17 mouse cellular contexts compared by ENCODE assay signal in the genomic region with DNA sequence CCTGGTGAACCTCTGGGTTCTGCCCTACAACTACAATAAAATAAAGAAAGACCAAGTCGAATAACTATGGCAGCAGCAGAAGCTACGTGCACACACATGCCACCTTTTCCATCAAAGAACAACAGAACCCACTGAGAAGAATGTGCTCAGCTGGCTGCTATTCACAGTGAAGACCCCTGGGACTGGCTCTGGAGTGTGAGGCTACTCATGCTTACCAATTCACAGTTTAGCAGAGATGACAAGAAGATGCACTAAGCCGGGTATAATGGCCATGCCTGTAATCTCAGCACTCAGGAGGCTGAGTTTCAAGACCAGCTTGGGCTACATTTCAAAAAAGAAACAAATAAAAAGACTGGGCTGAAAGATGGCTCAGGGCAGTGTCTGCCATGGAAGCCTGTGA.
DNase-seq lines count a peak whose midpoint lies in the region; ATAC-seq and TF ChIP-seq lines count a peak whose summit lies in the region.
"Had no signal": no experiment of that assay in that cellular context is flagged by ENCODE, and none has a peak within 500 bp of the region (broad histone marks: within the 10 kb centered on the region; RNA-seq: fewer than 3 reads in every experiment).

No protein-coding gene starts in this region.

- ATAC-seq in hindbrain, embryonic 14.5 days (ENCODE audit: low FRiP score), result peak; percentile 41; the same call in 1 of the 2 replicates
- ATAC-seq in midbrain, postnatal 0 days (ENCODE audit: low FRiP score), result no peak
- ATAC-seq in erythroblast, adult 5-6 weeks (replicated peaks; ENCODE audit: low FRiP score, poor library complexity, severe bottlenecking), result no peak
- ATAC-seq: Patski had no signal

- 0 out of 2 replicates have a peak overlapping the region, but pooled peaks have one; percentile 7 for H3K27ac ChIP-seq in cortical plate, adult 2 months (ENCODE audit: insufficient read depth, low read length)
- peak overlapping the region; percentile 66 for H3K27ac ChIP-seq in hindbrain, embryonic 14.5 days
- H3K27ac ChIP-seq in midbrain, postnatal 0 days (ENCODE audit: low read depth, low read length), result no peak overlapping the region; the same call in 1 of the 2 replicates
- H3K27ac ChIP-seq: embryonic facial prominence, embryonic 13.5 days had no signal

- peak; percentile 78 for DNase-seq in heart, adult 11 months
- no peak for DNase-seq in heart, adult 18-20 months
- no peak for DNase-seq in hindbrain, embryonic 14.5 days (ENCODE audit: low spot score)
- peak; percentile 46 for DNase-seq in midbrain, postnatal 0 days (ENCODE audit: low spot score)
- DNase-seq in T-cell, adult 2 months (ENCODE audit: low spot score), result no peak
- no peak for DNase-seq in gastrocnemius, adult 18-20 months (ENCODE audit: low spot score)
- DNase-seq: cerebellum, postnatal 14 days; kidney, adult 11 months; kidney, postnatal 10 days; lung, postnatal 14 days; right cerebral cortex, postnatal 4 days; thymus, postnatal 14 days had no signal

- H3K36me3 ChIP-seq in hindbrain, embryonic 14.5 days (replicated peaks; ENCODE audit: control insufficient read depth, insufficient read depth), result peaks cover 41% of the 10 kb centered on the region
- peaks cover 33% of the 10 kb centered on the region for H3K36me3 ChIP-seq in midbrain, postnatal 0 days (ENCODE audit: insufficient read depth, low read length)

- no peak overlapping the region for H3K4me3 ChIP-seq in cortical plate, adult 2 months (ENCODE audit: insufficient read depth, low read length)
- no peak overlapping the region for H3K4me3 ChIP-seq in hindbrain, embryonic 14.5 days (replicated peaks; ENCODE audit: low read length)
- H3K4me3 ChIP-seq in midbrain, postnatal 0 days (ENCODE audit: low read depth, low read length), result no peak overlapping the region
- H3K4me3 ChIP-seq: embryonic facial prominence, embryonic 13.5 days; megakaryocyte, embryonic 14.5 days had no signal

- TF ChIP-seq POLR2A in cortical plate, adult 2 months (IDR thresholded peaks at IDR 0.05; ENCODE audit: extremely low read depth, insufficient read depth, low read length), result no peak

- H3K9ac ChIP-seq in hindbrain, embryonic 14.5 days, result no peak overlapping the region
- H3K9ac ChIP-seq in midbrain, postnatal 0 days (replicated peaks; ENCODE audit: low read length, poor library complexity, severe bottlenecking), result no peak overlapping the region
- H3K9ac ChIP-seq: embryonic facial prominence, embryonic 13.5 days had no signal

- H3K9me3 ChIP-seq in hindbrain, embryonic 14.5 days (ENCODE audit: control insufficient read depth, low read length), result no peaks in the 10 kb centered on the region
- H3K9me3 ChIP-seq in midbrain, postnatal 0 days (ENCODE audit: low read length), result no peaks in the 10 kb centered on the region
- H3K9me3 ChIP-seq: embryonic facial prominence, embryonic 13.5 days; megakaryocyte, embryonic 14.5 days had no signal

- WGBS in hindbrain, embryonic 14.5 days, result 21% methylated on average over 3 of the region's 3 CpGs
- 32% methylated on average over 3 of the region's 3 CpGs for WGBS in midbrain, postnatal 0 days

- H3K4me2 ChIP-seq in hindbrain, embryonic 14.5 days (replicated peaks), result no peak overlapping the region
- H3K4me2 ChIP-seq in midbrain, postnatal 0 days (ENCODE audit: low read depth, low read length, poor library complexity, severe bottlenecking), result no peak overlapping the region
- H3K4me2 ChIP-seq: embryonic facial prominence, embryonic 13.5 days had no signal

- peaks cover 3% of the 10 kb centered on the region; the same call in 1 of the 2 replicates for H3K4me1 ChIP-seq in cortical plate, adult 2 months (ENCODE audit: control insufficient read depth, insufficient read depth, low read length)
- H3K4me1 ChIP-seq in hindbrain, embryonic 14.5 days (replicated peaks; ENCODE audit: control insufficient read depth, insufficient read depth, low read length), result peaks cover 15% of the 10 kb centered on the region
- no peaks in the 10 kb centered on the region for H3K4me1 ChIP-seq in midbrain, postnatal 0 days (ENCODE audit: insufficient read depth, low read length)

- no peaks in the 10 kb centered on the region for H3K27me3 ChIP-seq in hindbrain, embryonic 14.5 days (ENCODE audit: control insufficient read depth, insufficient read depth, low read length)
- H3K27me3 ChIP-seq in midbrain, postnatal 0 days (ENCODE audit: insufficient read depth, low read length), result no peaks in the 10 kb centered on the region
- H3K27me3 ChIP-seq: embryonic facial prominence, embryonic 13.5 days; megakaryocyte, embryonic 14.5 days; Patski had no signal

- TF ChIP-seq CTCF in cortical plate, adult 2 months (IDR thresholded peaks at IDR 0.05; ENCODE audit: extremely low read depth, insufficient read depth, low read length), result no peak
- no peak for TF ChIP-seq CTCF in midbrain, postnatal 0 days (IDR thresholded peaks at IDR 0.05)

Comparison
In these comparisons a context has a peak if more than half of its experiments do, and no peak if none do; other contexts are left out.
1. DNase-seq: peak in heart, adult 11 months (single experiment) and midbrain, postnatal 0 days (single experiment); none in heart, adult 18-20 months (0 of 2), hindbrain, embryonic 14.5 days (single experiment), T-cell, adult 2 months (single experiment) and gastrocnemius, adult 18-20 months (single experiment).